Mouse (Mus musculus) C2C12 (cell line): ENCODE measurements around the gene Camk2n1. TPM values are rescaled to one million over a fixed set of nuclear protein-coding genes. Genes with fewer than 3 reads are reported as not detected.

Source experiments
- H3K27me3 ChIP-seq: one replicate; pipeline ENCODE4 v1.6.1; 2011; ENCODE audit not compliant: control insufficient read depth, insufficient read depth, insufficient read length
- H3K36me3 ChIP-seq: one replicate; pipeline ENCODE4 v1.6.1; 2011; ENCODE audit not compliant: control insufficient read depth, insufficient read depth
- H3K4me3 ChIP-seq: one replicate; pipeline ENCODE4 v1.5.1; 2011; ENCODE audit warnings: mild to moderate bottlenecking, control low read depth; ENCODE audit not compliant: poor library complexity, insufficient read depth, severe bottlenecking
- H3K79me2 ChIP-seq: one replicate; pipeline ENCODE4 v1.6.1; 2011; ENCODE audit not compliant: control insufficient read depth, insufficient read depth
- H3K79me3 ChIP-seq: one replicate; pipeline ENCODE4 v1.6.1; 2011; ENCODE audit warnings: low read depth, control low read depth
- H3ac ChIP-seq: one replicate; pipeline ENCODE3; 2011; ENCODE audit warnings: low read depth; ENCODE audit not compliant: control insufficient read depth, insufficient read length
- CEBPB ChIP-seq: IDR thresholded peaks from one replicate; pipeline ENCODE4 v1.6.1; 2011; ENCODE audit warnings: low read depth, mild to moderate bottlenecking, control low read depth, moderate library complexity
- CTCF ChIP-seq: IDR thresholded peaks from one replicate; pipeline ENCODE4 v1.5.1; 2011; ENCODE audit not compliant: control insufficient read depth, insufficient read depth, insufficient read length
- FOSL1 ChIP-seq: IDR thresholded peaks from one replicate; pipeline ENCODE4 v1.8.0; 2011; ENCODE audit warnings: mild to moderate bottlenecking, low read length; ENCODE audit not compliant: poor library complexity, insufficient read depth, severe bottlenecking
- MAX ChIP-seq: IDR thresholded peaks from one replicate; pipeline ENCODE4 v1.6.1; 2011; ENCODE audit warnings: mild to moderate bottlenecking, control low read depth
- MYOD1 ChIP-seq: IDR thresholded peaks from one replicate; pipeline ENCODE4 v1.6.1; 2011; ENCODE audit warnings: low read depth; ENCODE audit not compliant: control insufficient read depth, insufficient read length
- MYOG ChIP-seq: IDR thresholded peaks from one replicate; pipeline ENCODE4 v1.6.1; 2011; ENCODE audit not compliant: control insufficient read depth, insufficient read length; ENCODE audit errors: extremely low read depth
- USF1 ChIP-seq: IDR thresholded peaks from one replicate; pipeline ENCODE4 v1.6.1; 2011; ENCODE audit warnings: low read depth, mild to moderate bottlenecking, control low read depth, moderate library complexity
- polyA plus RNA-seq: library from polyadenylated mRNA; unstranded; fragments of >200 nt; fragmentation: generic; extraction: Trizol; gene quantifications from one replicate; pipeline ENCODE4 v1.2.1, GENCODE M21; 2012; ENCODE audit warnings: missing spikeins

The Camk2n1 gene
- polyA plus RNA-seq, 1 experiment, result 0.48 TPM

GRCm38 (mm10) chr4:138452306-138453096 lies 1.6 kb upstream of the Camk2n1 start:
- TF ChIP-seq MAX (no peak), USF1 (no peak), CTCF (no peak), FOSL1 (no peak), MYOG (no peak), CEBPB (no peak), MYOD1 (no peak)
- no peaks in the 10 kb centered on the region for H3K79me3 ChIP-seq
- peaks cover 37% of the 10 kb centered on the region for H3K27me3 ChIP-seq
- H3K4me3 ChIP-seq, result no peak overlapping the region
- H3K36me3 ChIP-seq, result no peaks in the 10 kb centered on the region
- H3ac ChIP-seq, result no peak overlapping the region
- no peaks in the 10 kb centered on the region for H3K79me2 ChIP-seq

GRCm38 (mm10) chr4:138453097-138453752 lies 889 bp upstream of the Camk2n1 start:
- H3K79me3 ChIP-seq, result no peaks in the 10 kb centered on the region
- peaks cover 37% of the 10 kb centered on the region for H3K27me3 ChIP-seq
- no peak overlapping the region for H3K4me3 ChIP-seq
- TF ChIP-seq USF1, result no peak
- TF ChIP-seq MYOD1, result no peak
- TF ChIP-seq MAX, result no peak
- no peak for TF ChIP-seq CTCF
- TF ChIP-seq FOSL1, result no peak
- TF ChIP-seq MYOG, result no peak
- TF ChIP-seq CEBPB, result no peak
- no peaks in the 10 kb centered on the region for H3K79me2 ChIP-seq
- H3K36me3 ChIP-seq, result no peaks in the 10 kb centered on the region
- H3ac ChIP-seq, result no peak overlapping the region

GRCm38 (mm10) chr4:138454571-138455140 lies 542 bp downstream of the Camk2n1 start:
- H3K79me3 ChIP-seq, result no peaks in the 10 kb centered on the region
- no peaks in the 10 kb centered on the region for H3K36me3 ChIP-seq
- H3K79me2 ChIP-seq, result no peaks in the 10 kb centered on the region
- TF ChIP-seq CEBPB, result no peak
- no peak for TF ChIP-seq MAX
- TF ChIP-seq MYOG, result no peak
- no peak for TF ChIP-seq USF1
- H3K4me3 ChIP-seq, result peak overlapping the region; percentile 6
- peak overlapping the region; percentile 64 for H3ac ChIP-seq
- H3K27me3 ChIP-seq, result peaks cover 37% of the 10 kb centered on the region

- peaks cover 37% of the 10 kb centered on the region for H3K27me3 ChIP-seq
- no peak overlapping the region for H3K4me3 ChIP-seq
- no peaks in the 10 kb centered on the region for H3K36me3 ChIP-seq
- H3K79me2 ChIP-seq, result no peaks in the 10 kb centered on the region
- no peaks in the 10 kb centered on the region for H3K79me3 ChIP-seq
- TF ChIP-seq MAX (no peak), MYOG (no peak), USF1 (no peak), CEBPB (no peak), FOSL1 (no peak), MYOD1 (no peak), CTCF (no peak)
- H3ac ChIP-seq, result peak overlapping the region; percentile 64
These were observed 1.2 kb downstream of the Camk2n1 start for GRCm38 (mm10) chr4:138455141-138455955.

GRCm38 (mm10) chr4:138455956-138456341 lies 1.8 kb downstream of the Camk2n1 start:
- no peaks in the 10 kb centered on the region for H3K36me3 ChIP-seq
- peaks cover 37% of the 10 kb centered on the region for H3K27me3 ChIP-seq
- H3K79me2 ChIP-seq, result no peaks in the 10 kb centered on the region
- no peak overlapping the region for H3K4me3 ChIP-seq
- H3ac ChIP-seq, result no peak overlapping the region
- TF ChIP-seq CTCF (no peak), FOSL1 (no peak), CEBPB (no peak), USF1 (no peak), MYOG (no peak)
- no peaks in the 10 kb centered on the region for H3K79me3 ChIP-seq
